Mouse (Mus musculus) erythroblast, embryonic 14.5 days (primary cell): Measurements from ENCODE around the gene Lztfl1. TPM values are rescaled to one million over a fixed set of nuclear protein-coding genes. Genes with fewer than 3 reads are reported as not detected.

ENCODE experiments used
- H3K27me3 ChIP-seq: 2 replicates; pipeline ENCODE4 v1.6.1; 2012; ENCODE audit warnings: inconsistent platforms; ENCODE audit not compliant: control insufficient read depth
- H3K36me3 ChIP-seq: 2 replicates; pipeline ENCODE4 v1.6.1; 2012; ENCODE audit warnings: mild to moderate bottlenecking, inconsistent platforms; ENCODE audit not compliant: control insufficient read depth
- H3K4me1 ChIP-seq: 2 replicates; pipeline ENCODE4 v1.6.1; 2012; ENCODE audit warnings: inconsistent platforms; ENCODE audit not compliant: control insufficient read depth
- H3K4me3 ChIP-seq: replicated peaks from 2 replicates; pipeline ENCODE3; 2012; ENCODE audit warnings: moderate library complexity, mild to moderate bottlenecking, inconsistent platforms
- H3K9me3 ChIP-seq: 2 replicates; pipeline ENCODE4 v1.6.1; 2012; ENCODE audit warnings: low read length, inconsistent platforms, mixed read lengths; ENCODE audit not compliant: control insufficient read depth
- GATA1 ChIP-seq: IDR thresholded peaks from 2 replicates; pipeline ENCODE4 v1.6.1; 2012; ENCODE audit warnings: low read length, inconsistent platforms, mixed read lengths
- TAL1 ChIP-seq: IDR thresholded peaks from 3 replicates; pipeline ENCODE4 v1.6.1; 2012; ENCODE audit warnings: low read length, inconsistent platforms, mixed read lengths
- polyA plus RNA-seq: library from polyadenylated mRNA; stranded (reverse); fragments of >175 nt; gene quantifications from 2 replicates; pipeline ENCODE4 v1.2.3, GENCODE M21; 2012

Gene Lztfl1
- polyA plus RNA-seq, 1 experiment: 0.38 TPM

- Histone ChIP-seq H3K9me3 (no peaks in the 10 kb centered on the region), H3K4me1 (no peaks in the 10 kb centered on the region), H3K4me3 (no peak overlapping the region), H3K27me3 (no peaks in the 10 kb centered on the region), H3K36me3 (no peaks in the 10 kb centered on the region)
- no peak for TF ChIP-seq TAL1
- TF ChIP-seq GATA1: no peak
Measured at GRCm38 (mm10) chr9:123740799-123741198, 23.3 kb upstream of the Lztfl1 start.

DNA sequence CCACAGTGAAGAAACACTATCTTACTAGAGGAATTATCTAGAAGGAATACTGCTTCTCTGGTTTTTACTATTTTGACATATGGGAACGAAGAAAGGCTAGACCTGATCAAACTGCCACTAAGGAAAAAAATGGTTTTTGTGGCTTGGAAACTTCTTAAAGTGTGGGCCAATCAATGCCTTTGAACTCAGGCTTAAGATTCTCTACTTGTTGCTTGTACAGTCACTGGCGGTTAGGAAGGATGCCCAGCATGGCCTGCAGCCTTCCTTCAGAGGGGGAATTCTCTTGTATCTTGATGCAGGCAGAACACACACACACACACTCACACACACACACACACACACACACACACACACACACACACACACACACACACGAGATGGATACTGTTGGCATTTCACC is 16.6 kb upstream of the Lztfl1 start:
- Histone ChIP-seq H3K4me3 (no peak overlapping the region), H3K27me3 (no peaks in the 10 kb centered on the region), H3K36me3 (no peaks in the 10 kb centered on the region), H3K4me1 (no peaks in the 10 kb centered on the region), H3K9me3 (no peaks in the 10 kb centered on the region)
- TF ChIP-seq GATA1: no peak
- TF ChIP-seq TAL1: no peak

- Histone ChIP-seq H3K4me3 (no peak overlapping the region), H3K36me3 (no peaks in the 10 kb centered on the region), H3K4me1 (no peaks in the 10 kb centered on the region), H3K9me3 (no peaks in the 10 kb centered on the region), H3K27me3 (no peaks in the 10 kb centered on the region; the same call in 1 of the 2 replicates)
- TF ChIP-seq GATA1: no peak
- no peak for TF ChIP-seq TAL1
Measured at GRCm38 (mm10) chr9:123731271-123731670, 13.8 kb upstream of the Lztfl1 start.

- peaks cover 2% of the 10 kb centered on the region for H3K4me1 ChIP-seq
- no peaks in the 10 kb centered on the region for H3K36me3 ChIP-seq
- TF ChIP-seq TAL1 (no peak), GATA1 (no peak)
- H3K4me3 ChIP-seq: no peak overlapping the region
- H3K27me3 ChIP-seq: peaks cover 29% of the 10 kb centered on the region
- no peaks in the 10 kb centered on the region for H3K9me3 ChIP-seq
Measured at GRCm38 (mm10) chr9:123722737-123723493, 5.4 kb upstream of the Lztfl1 start.

- Histone ChIP-seq H3K36me3 (peaks cover 20% of the 10 kb centered on the region), H3K9me3 (no peaks in the 10 kb centered on the region), H3K4me1 (peaks cover 28% of the 10 kb centered on the region), H3K27me3 (peaks cover 14% of the 10 kb centered on the region), H3K4me3 (peak overlapping the region; percentile 86)
- TF ChIP-seq TAL1 (no peak), GATA1 (no peak)
Measured at GRCm38 (mm10) chr9:123716301-123716700, 1.2 kb downstream of the Lztfl1 start.

GRCm38 (mm10) chr9:123713111-123713510 is 4.4 kb downstream of the Lztfl1 start:
- peaks cover 50% of the 10 kb centered on the region for H3K36me3 ChIP-seq
- no peak overlapping the region for H3K4me3 ChIP-seq
- H3K9me3 ChIP-seq: no peaks in the 10 kb centered on the region
- H3K27me3 ChIP-seq: no peaks in the 10 kb centered on the region
- TF ChIP-seq TAL1: no peak
- no peak for TF ChIP-seq GATA1
- peaks cover 28% of the 10 kb centered on the region for H3K4me1 ChIP-seq

DNA sequence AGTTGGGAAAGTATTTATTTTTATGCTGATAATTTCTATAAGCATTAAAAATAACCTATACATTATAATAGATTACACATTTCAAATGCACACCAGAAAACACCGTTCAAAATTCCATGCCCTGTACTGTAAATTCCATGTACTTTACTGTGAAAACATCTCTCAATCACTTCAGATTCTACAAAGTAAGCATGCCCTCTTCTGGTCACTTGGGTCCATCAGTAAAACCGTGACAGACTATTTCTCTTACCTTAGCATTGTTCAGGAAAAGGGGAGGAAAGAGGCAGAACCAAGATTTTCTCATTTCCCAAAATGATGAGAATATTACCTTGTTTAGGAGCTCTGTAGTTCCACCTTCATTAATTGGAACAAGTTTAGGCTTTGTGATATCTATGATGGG is 8.3 kb downstream of the Lztfl1 start:
- Histone ChIP-seq H3K27me3 (no peaks in the 10 kb centered on the region), H3K4me1 (no peaks in the 10 kb centered on the region; the same call in 1 of the 2 replicates), H3K9me3 (no peaks in the 10 kb centered on the region), H3K4me3 (no peak overlapping the region), H3K36me3 (peaks cover 72% of the 10 kb centered on the region)
- no peak for TF ChIP-seq TAL1
- TF ChIP-seq GATA1: no peak

GRCm38 (mm10) chr9:123701822-123702221 is 15.7 kb downstream of the Lztfl1 start:
- no peaks in the 10 kb centered on the region for H3K9me3 ChIP-seq
- H3K4me3 ChIP-seq: peak overlapping the region; percentile 32
- H3K4me1 ChIP-seq: peaks cover 35% of the 10 kb centered on the region
- no peaks in the 10 kb centered on the region for H3K27me3 ChIP-seq
- TF ChIP-seq TAL1: peak; percentile 78
- TF ChIP-seq GATA1: peak; percentile 88
- H3K36me3 ChIP-seq: peaks cover 65% of the 10 kb centered on the region

GRCm38 (mm10) chr9:123695634-123696302 is 21.7 kb downstream of the Lztfl1 start:
- TF ChIP-seq GATA1 (no peak), TAL1 (no peak)
- H3K27me3 ChIP-seq: no peaks in the 10 kb centered on the region
- peaks cover 10% of the 10 kb centered on the region for H3K4me1 ChIP-seq
- no peak overlapping the region for H3K4me3 ChIP-seq
- H3K9me3 ChIP-seq: no peaks in the 10 kb centered on the region
- peaks cover 44% of the 10 kb centered on the region for H3K36me3 ChIP-seq
